8 mouse cellular contexts compared by ENCODE assay signal in genomic region chr15:12268021-12268420, GRCm38 (mm10). TPM values are rescaled to one million over a fixed set of nuclear protein-coding genes. Genes with fewer than 3 reads are reported as not detected.
A peak's percentile ranks its signal among the peaks of the same experiment; 100 is the strongest.
DNase-seq lines count a peak whose midpoint lies in the region; ATAC-seq and TF ChIP-seq lines count a peak whose summit lies in the region.

No protein-coding gene starts in this region.

- H3K27me3 ChIP-seq in C2C12 (ENCODE audit: control insufficient read depth, insufficient read depth, insufficient read length): no peaks in the 10 kb centered on the region
- no peaks in the 10 kb centered on the region for H3K27me3 ChIP-seq in kidney, embryonic 14.5 days (ENCODE audit: control insufficient read depth, insufficient read depth, low read length)
- no peaks in the 10 kb centered on the region for H3K27me3 ChIP-seq in limb, embryonic 13.5 days
- H3K27me3 ChIP-seq in midbrain, embryonic 16.5 days (ENCODE audit: control insufficient read depth, insufficient read depth, low read depth, low read length): no peaks in the 10 kb centered on the region

- TF ChIP-seq CTCF in C2C12 (IDR thresholded peaks at IDR 0.05; ENCODE audit: control insufficient read depth, insufficient read depth, insufficient read length): peak; percentile 77

- no peaks in the 10 kb centered on the region for H3K4me1 ChIP-seq in kidney, embryonic 14.5 days (ENCODE audit: control insufficient read depth, insufficient read depth, low read length)
- peaks cover 13% of the 10 kb centered on the region for H3K4me1 ChIP-seq in limb, embryonic 13.5 days
- no peaks in the 10 kb centered on the region for H3K4me1 ChIP-seq in midbrain, embryonic 16.5 days (ENCODE audit: control insufficient read depth, insufficient read depth, low read length)

- H3K79me3 ChIP-seq in C2C12 (ENCODE audit: low read depth): no peaks in the 10 kb centered on the region

- H3K9ac ChIP-seq in kidney, embryonic 14.5 days (ENCODE audit: low read depth, low read length): no peak overlapping the region
- no peak overlapping the region for H3K9ac ChIP-seq in limb, embryonic 13.5 days
- no peak overlapping the region for H3K9ac ChIP-seq in midbrain, embryonic 16.5 days (ENCODE audit: low read depth, low read length)

- 43% methylated on average over 1 of the region's 1 CpGs for WGBS in kidney, embryonic 14.5 days
- WGBS in limb, embryonic 13.5 days: 63% methylated on average over 1 of the region's 1 CpGs
- 42% methylated on average over 1 of the region's 1 CpGs for WGBS in midbrain, embryonic 16.5 days

- H3K27ac ChIP-seq in kidney, embryonic 14.5 days (ENCODE audit: low read depth, low read length): no peak overlapping the region
- H3K27ac ChIP-seq in limb, embryonic 13.5 days: peak overlapping the region; percentile 81; the same call in 1 of the 2 replicates
- H3K27ac ChIP-seq in midbrain, embryonic 16.5 days (ENCODE audit: low read length): no peak overlapping the region

- no peaks in the 10 kb centered on the region for H3K79me2 ChIP-seq in C2C12 (ENCODE audit: control insufficient read depth, insufficient read depth)

- no peak overlapping the region for H3K4me3 ChIP-seq in C2C12 (ENCODE audit: insufficient read depth, poor library complexity, severe bottlenecking)
- no peak overlapping the region for H3K4me3 ChIP-seq in kidney, embryonic 14.5 days (ENCODE audit: low read length)
- H3K4me3 ChIP-seq in limb, embryonic 13.5 days: no peak overlapping the region
- H3K4me3 ChIP-seq in midbrain, embryonic 16.5 days (ENCODE audit: low read depth, low read length): no peak overlapping the region

- H3K4me2 ChIP-seq in kidney, embryonic 14.5 days (replicated peaks; ENCODE audit: low read depth, low read length): no peak overlapping the region
- H3K4me2 ChIP-seq in limb, embryonic 13.5 days (replicated peaks): no peak overlapping the region
- no peak overlapping the region for H3K4me2 ChIP-seq in midbrain, embryonic 16.5 days (ENCODE audit: low read length)

- H3K9me3 ChIP-seq in kidney, embryonic 14.5 days (ENCODE audit: control insufficient read depth, low read length): no peaks in the 10 kb centered on the region
- H3K9me3 ChIP-seq in limb, embryonic 13.5 days: no peaks in the 10 kb centered on the region
- H3K9me3 ChIP-seq in midbrain, embryonic 16.5 days (replicated peaks; ENCODE audit: control insufficient read depth, low read length, poor library complexity, severe bottlenecking): no peaks in the 10 kb centered on the region

- DNase-seq in adrenal gland, postnatal 10 days: peak; percentile 82
- DNase-seq in embryo, embryonic 9.5 days (ENCODE audit: extremely low spot score): peak; percentile 61
- peak; percentile 70 for DNase-seq in heart, adult 8-10 months (ENCODE audit: low spot score)
- peak; percentile 41 to 80 for DNase-seq in spleen, postnatal 10 days (ENCODE audit: low spot score in 2 of 2)

- no peak overlapping the region for H3ac ChIP-seq in C2C12 (ENCODE audit: control insufficient read depth, insufficient read length, low read depth)

- peaks cover 75% of the 10 kb centered on the region for H3K36me3 ChIP-seq in C2C12 (ENCODE audit: control insufficient read depth, insufficient read depth)
- H3K36me3 ChIP-seq in kidney, embryonic 14.5 days (ENCODE audit: control insufficient read depth, insufficient read depth, low read length): peaks cover 76% of the 10 kb centered on the region
- H3K36me3 ChIP-seq in limb, embryonic 13.5 days: peaks cover 81% of the 10 kb centered on the region
- peaks cover 39% of the 10 kb centered on the region for H3K36me3 ChIP-seq in midbrain, embryonic 16.5 days (ENCODE audit: control insufficient read depth, insufficient read depth, low read length)

- ATAC-seq in kidney, embryonic 14.5 days (ENCODE audit: low FRiP score, low TSS enrichment): peak; percentile 59; the same call in 1 of the 2 replicates
- ATAC-seq in limb, embryonic 13.5 days (ENCODE audit: low FRiP score, low read depth): peak; percentile 51; the same call in 1 of the 2 replicates
- ATAC-seq in midbrain, embryonic 16.5 days: peak; percentile 79

TF ChIP-seq in C2C12, 6 proteins besides CTCF, POLR2A, EP300 and RAD21:
- TF ChIP-seq MAX (IDR thresholded peaks at IDR 0.05) (no peak), MYOG (IDR thresholded peaks at IDR 0.05; ENCODE audit: control insufficient read depth, extremely low read depth, insufficient read length) (no peak), MYOD1 (IDR thresholded peaks at IDR 0.05; ENCODE audit: control insufficient read depth, insufficient read length, low read depth) (no peak), FOSL1 (IDR thresholded peaks at IDR 0.05; ENCODE audit: insufficient read depth, low read length, poor library complexity, severe bottlenecking) (no peak), CEBPB (IDR thresholded peaks at IDR 0.05; ENCODE audit: low read depth) (no peak), USF1 (IDR thresholded peaks at IDR 0.05; ENCODE audit: low read depth) (no peak)

RNA-seq across cellular contexts. Expression of gene Golph3, which starts 53.2 kb away (rescaled TPM):
- polyA plus RNA-seq in C2C12 (2012; fragmentation: generic; extraction: Trizol): 42.3 TPM
- 100 to 1,000 TPM in 1 of 2 experiments, 10 to 100 TPM in 1; 97.6 to 110 TPM for total RNA-seq in adrenal gland, postnatal 10 days (2021)
- 10 to 100 TPM; 64.8 to 73.0 (median 72.5) TPM for total RNA-seq in heart, adult 8-10 months (2022)
- polyA plus RNA-seq in kidney, embryonic 14.5 days (2014; fragmentation: Nextera tagmentation; extraction: Ambion mirVana): 78.7 and 116 TPM in 2 replicates
- 84.1 and 91.9 TPM in 2 replicates for polyA plus RNA-seq in limb, embryonic 13.5 days (2015; fragmentation: Nextera tagmentation; extraction: Ambion mirVana)
- polyA plus RNA-seq in midbrain, embryonic 16.5 days (2015; fragmentation: Nextera tagmentation; extraction: Ambion mirVana): 61.6 and 61.7 TPM in 2 replicates

RNA-seq across cellular contexts. Expression of gene 1810049J17Rik, which starts 53.7 kb away (rescaled TPM):
- polyA plus RNA-seq in C2C12 (2012; fragmentation: generic; extraction: Trizol): 4.8 TPM
- total RNA-seq in adrenal gland, postnatal 10 days (2021): 1 to 10 TPM in 1 of 2 experiments, under 1 TPM in 1; 0.66 to 1.2 TPM
- total RNA-seq in heart, adult 8-10 months (2022): under 1 TPM in 1 of 4 experiments, not detected in 3; 0.65 TPM
- 0.81 and 1.9 TPM in 2 replicates for polyA plus RNA-seq in kidney, embryonic 14.5 days (2014; fragmentation: Nextera tagmentation; extraction: Ambion mirVana)
- 0.84 TPM in 1 of 2 replicates, not detected in the other for polyA plus RNA-seq in limb, embryonic 13.5 days (2015; fragmentation: Nextera tagmentation; extraction: Ambion mirVana)
- not detected in 2 replicates for polyA plus RNA-seq in midbrain, embryonic 16.5 days (2015; fragmentation: Nextera tagmentation; extraction: Ambion mirVana)
